ENCODE assay signal across 15 mouse cellular contexts in the genomic region with DNA sequence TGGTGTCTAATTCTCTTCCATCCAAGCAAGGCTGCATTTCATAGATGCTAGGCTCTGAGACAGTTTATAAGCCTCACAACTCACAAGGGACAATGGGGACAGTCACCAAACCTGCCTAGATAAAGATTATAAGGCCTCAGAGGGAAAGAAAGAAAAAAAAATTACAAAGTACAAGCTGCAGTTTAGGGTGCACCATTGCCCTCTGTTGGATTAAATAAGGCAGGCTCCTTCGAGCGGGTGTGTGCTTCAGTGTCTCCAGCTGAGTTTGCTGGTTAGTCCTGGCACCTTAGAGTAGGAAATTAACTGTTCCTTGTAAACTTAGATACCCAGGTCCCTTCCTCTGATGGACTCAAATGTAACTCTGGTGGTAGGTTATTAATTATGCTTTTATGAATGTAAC. TPM values are rescaled to one million over a fixed set of nuclear protein-coding genes. Genes with fewer than 3 reads are reported as not detected.
A peak's percentile ranks its signal among the peaks of the same experiment; 100 is the strongest.
DNase-seq lines count a peak whose midpoint lies in the region; ATAC-seq and TF ChIP-seq lines count a peak whose summit lies in the region.
"Had no signal": no experiment of that assay in that cellular context is flagged by ENCODE, and none has a peak within 500 bp of the region (broad histone marks: within the 10 kb centered on the region; RNA-seq: fewer than 3 reads in every experiment).

No protein-coding gene starts in this region.

- no peaks in the 10 kb centered on the region; the same call in 1 of the 2 replicates for H3K27me3 ChIP-seq in kidney, adult 2 months (replicated peaks; ENCODE audit: control insufficient read depth, insufficient read depth, low read length)
- peaks cover 45% of the 10 kb centered on the region for H3K27me3 ChIP-seq in kidney, embryonic 15.5 days
- H3K27me3 ChIP-seq in midbrain, embryonic 15.5 days (replicated peaks), result no peaks in the 10 kb centered on the region

- no peak overlapping the region for H3K4me3 ChIP-seq in kidney, adult 2 months (ENCODE audit: insufficient read depth, low read depth, low read length)
- no peak overlapping the region for H3K4me3 ChIP-seq in kidney, embryonic 15.5 days (replicated peaks)
- no peak overlapping the region for H3K4me3 ChIP-seq in midbrain, embryonic 15.5 days
- H3K4me3 ChIP-seq: heart, embryonic 15.5 days; lung, embryonic 15.5 days had no signal

- ATAC-seq in kidney, embryonic 15.5 days (replicated peaks; ENCODE audit: low FRiP score), result no peak
- no peak for ATAC-seq in midbrain, embryonic 15.5 days (replicated peaks)

- DNase-seq in kidney, adult 2 months, result no peak
- peak; percentile 26 for DNase-seq in right cerebral cortex, postnatal 14 days
- DNase-seq in right cerebral cortex, postnatal 10 days (ENCODE audit: low spot score in 2 of 2), result no peak
- DNase-seq in T-cell, adult 2 months (ENCODE audit: low spot score), result peak; percentile 64
- peak; percentile 71 for DNase-seq in thymus, postnatal 0 days (ENCODE audit: low spot score)
- DNase-seq in urinary bladder, adult 18-20 months (ENCODE audit: low spot score in 2 of 2), result no peak
- DNase-seq: adrenal gland, postnatal 14 days; cerebellum, postnatal 25 days; retina, postnatal 1 day had no signal

- H3K9me3 ChIP-seq in kidney, embryonic 15.5 days (replicated peaks), result no peaks in the 10 kb centered on the region
- no peaks in the 10 kb centered on the region for H3K9me3 ChIP-seq in midbrain, embryonic 15.5 days
- H3K9me3 ChIP-seq: heart, embryonic 15.5 days; lung, embryonic 15.5 days had no signal

- no peak overlapping the region for H3K27ac ChIP-seq in kidney, adult 2 months (ENCODE audit: insufficient read depth, low read depth, low read length)
- no peak overlapping the region for H3K27ac ChIP-seq in kidney, embryonic 15.5 days
- no peak overlapping the region for H3K27ac ChIP-seq in midbrain, embryonic 15.5 days
- H3K27ac ChIP-seq: heart, embryonic 15.5 days; lung, embryonic 15.5 days had no signal

- 0 out of 2 replicates have a peak, but pooled peaks have one; percentile 13 for TF ChIP-seq CTCF in kidney, adult 2 months (conservative IDR thresholded peaks at IDR 0.05; ENCODE audit: insufficient read depth, insufficient read length, low read depth, low read length)

- no peaks in the 10 kb centered on the region for H3K36me3 ChIP-seq in kidney, adult 2 months (ENCODE audit: control insufficient read depth, insufficient read depth, low read length)
- no peaks in the 10 kb centered on the region for H3K36me3 ChIP-seq in kidney, embryonic 15.5 days
- no peaks in the 10 kb centered on the region for H3K36me3 ChIP-seq in midbrain, embryonic 15.5 days (replicated peaks)
- H3K36me3 ChIP-seq: heart, embryonic 15.5 days; lung, embryonic 15.5 days had no signal

- no peak overlapping the region for H3K9ac ChIP-seq in kidney, embryonic 15.5 days
- H3K9ac ChIP-seq in midbrain, embryonic 15.5 days, result no peak overlapping the region
- H3K9ac ChIP-seq: heart, embryonic 15.5 days; lung, embryonic 15.5 days had no signal

- H3K4me1 ChIP-seq in kidney, adult 2 months (ENCODE audit: control insufficient read depth, insufficient read depth, low read length), result peaks cover 3% of the 10 kb centered on the region; the same call in 1 of the 2 replicates
- peaks cover 34% of the 10 kb centered on the region for H3K4me1 ChIP-seq in kidney, embryonic 15.5 days
- peaks cover 20% of the 10 kb centered on the region for H3K4me1 ChIP-seq in midbrain, embryonic 15.5 days
- H3K4me1 ChIP-seq: lung, embryonic 15.5 days had no signal

- no peak for TF ChIP-seq POLR2A in kidney, adult 2 months (IDR thresholded peaks at IDR 0.05; ENCODE audit: low read depth, low read length)

- 60% methylated on average over 2 of the region's 2 CpGs for WGBS in kidney, adult 2 months
- WGBS in kidney, embryonic 15.5 days, result 61% methylated on average over 2 of the region's 2 CpGs
- 55% methylated on average over 2 of the region's 2 CpGs for WGBS in midbrain, embryonic 15.5 days

- H3K4me2 ChIP-seq in kidney, embryonic 15.5 days, result no peak overlapping the region
- no peak overlapping the region for H3K4me2 ChIP-seq in midbrain, embryonic 15.5 days
- H3K4me2 ChIP-seq: heart, embryonic 15.5 days; lung, embryonic 15.5 days had no signal

RNA-seq across cellular contexts. Expression of gene Grap2, which starts 45.4 kb away (rescaled TPM):
- polyA plus RNA-seq in kidney, adult 2 months (2012; rRNA removed), result 0.31 and 2.5 TPM in 2 replicates
- polyA plus RNA-seq in kidney, embryonic 15.5 days (2015; fragmentation: Nextera tagmentation; extraction: Ambion mirVana), result 0.51 and 1.4 TPM in 2 replicates
- polyA plus RNA-seq in thymus, postnatal 0 days (2015; fragmentation: Nextera tagmentation; extraction: Ambion mirVana), result 90.8 and 112 TPM in 2 replicates
- 0.41 and 0.46 TPM in 2 replicates for polyA plus RNA-seq in midbrain, embryonic 15.5 days (2015; fragmentation: Nextera tagmentation; extraction: Ambion mirVana)

RNA-seq across cellular contexts. Expression of gene Enthd1, which starts 52.9 kb away (rescaled TPM):
- not detected in 2 replicates for polyA plus RNA-seq in kidney, adult 2 months (2012; rRNA removed)
- polyA plus RNA-seq in kidney, embryonic 15.5 days (2015; fragmentation: Nextera tagmentation; extraction: Ambion mirVana), result not detected in 2 replicates
- polyA plus RNA-seq in thymus, postnatal 0 days (2015; fragmentation: Nextera tagmentation; extraction: Ambion mirVana), result 0.17 and 0.33 TPM in 2 replicates
- not detected in 2 replicates for polyA plus RNA-seq in midbrain, embryonic 15.5 days (2015; fragmentation: Nextera tagmentation; extraction: Ambion mirVana)
- polyA plus RNA-seq: heart, embryonic 15.5 days; kidney, embryonic 14.5 days; lung, embryonic 15.5 days; stomach, embryonic 16.5 days had no signal

RNA-seq across cellular contexts. Expression of gene Fam83f, which starts 53.8 kb away (rescaled TPM):
- 2.8 and 3.1 TPM in 2 replicates for polyA plus RNA-seq in kidney, adult 2 months (2012; rRNA removed)
- polyA plus RNA-seq in kidney, embryonic 15.5 days (2015; fragmentation: Nextera tagmentation; extraction: Ambion mirVana), result 3.8 and 4.1 TPM in 2 replicates
- 5.1 and 5.4 TPM in 2 replicates for polyA plus RNA-seq in thymus, postnatal 0 days (2015; fragmentation: Nextera tagmentation; extraction: Ambion mirVana)
- 0.36 and 0.52 TPM in 2 replicates for polyA plus RNA-seq in midbrain, embryonic 15.5 days (2015; fragmentation: Nextera tagmentation; extraction: Ambion mirVana)

Comparison
In these comparisons a context has a peak if more than half of its experiments do, and no peak if none do; other contexts are left out.
1. DNase-seq: peak in right cerebral cortex, postnatal 14 days (single experiment), T-cell, adult 2 months (single experiment) and thymus, postnatal 0 days (single experiment); none in kidney, adult 2 months (single experiment), right cerebral cortex, postnatal 10 days (0 of 2) and urinary bladder, adult 18-20 months (0 of 2).
2. RNA of gene Grap2, which starts 45.4 kb away (polyA plus RNA-seq): 90.8 to 112 TPM in thymus, postnatal 0 days; 0.31 to 2.5 TPM in kidney, adult 2 months, 0.51 to 1.4 TPM in kidney, embryonic 15.5 days and 0.41 to 0.46 TPM in midbrain, embryonic 15.5 days; every median in the first group is over 10 times any median in the second.